Mouse (Mus musculus): Measurements from ENCODE around the gene Mttp. TPM values are rescaled to one million over a fixed set of nuclear protein-coding genes. Genes with fewer than 3 reads are reported as not detected.

Gene Mttp
- total RNA-seq (2012; rRNA removed) = 2.5 and 2.7 TPM in 2 replicates
- 1 to 10 TPM in 1 of 2 experiments, not detected in 1; 4.4 TPM for polyA plus RNA-seq (2012; ENCODE audit: insufficient read depth in 1 of 2, insufficient read length in 2 of 2, low read depth in 1 of 2, low replicate concordance in 2 of 2, missing spikeins in 1 of 2)

DNA sequence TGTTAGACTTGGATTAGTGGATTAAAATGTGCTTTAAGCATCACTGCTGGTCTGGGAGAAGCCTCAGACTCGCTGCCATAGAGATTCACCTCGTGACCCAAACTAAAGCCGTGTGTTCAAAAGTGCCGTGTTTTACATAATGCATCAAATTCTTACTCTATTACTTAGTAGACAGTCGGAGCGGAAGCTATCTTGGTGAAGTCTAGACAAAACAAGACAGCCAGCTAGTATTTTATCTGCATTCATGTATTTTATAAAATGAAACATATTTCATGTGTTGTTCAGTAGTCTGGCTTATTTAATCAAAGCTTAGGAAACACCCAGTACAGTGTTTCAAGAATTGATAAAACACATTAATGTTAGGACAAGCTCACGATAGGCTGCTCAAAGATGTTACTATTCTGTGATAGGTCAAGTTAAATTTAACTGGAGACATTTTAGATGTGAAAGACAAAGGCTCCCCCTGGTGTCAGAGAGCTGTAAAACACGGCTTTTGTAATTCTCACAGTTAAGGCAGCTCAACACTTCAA is at the start of gene Mttp:
TSS of gene Mttp (minus strand) at position 327 of the 530 bp plus-strand sequence.
- Histone ChIP-seq H3K27me3 (ENCODE audit: control insufficient read depth in 1 of 2, insufficient read depth in 2 of 2, low read length in 2 of 2) (no peaks in the 10 kb centered on the region), H3K36me3 (ENCODE audit: control insufficient read depth in 1 of 2, insufficient read depth in 2 of 2, low read length in 2 of 2) (peaks cover 3 to 8% of the 10 kb centered on the region in 2 experiments), H3K4me3 (ENCODE audit: control insufficient read depth in 1 of 2, insufficient read depth in 1 of 2, low read depth in 2 of 2, low read length in 2 of 2) (peak within 1 kb of the TSS; percentile 81 to 89), H3K79me2 (ENCODE audit: control insufficient read depth, insufficient read depth, low read length, poor library complexity) (peaks cover 8% of the 10 kb centered on the region; the same call in 1 of the 2 replicates), H3K9me3 (replicated peaks; ENCODE audit: insufficient read depth, low read length) (no peaks in the 10 kb centered on the region), H3K4me1 (ENCODE audit: control insufficient read depth in 1 of 2, insufficient read depth in 2 of 2, low read length in 2 of 2) (no peaks in the 10 kb centered on the region), H3K9ac (ENCODE audit: control insufficient read depth, low read depth, low read length, poor library complexity, severe bottlenecking) (peak within 1 kb of the TSS; percentile 98), H3K27ac (ENCODE audit: control insufficient read depth, low read depth, low read length) (peak within 1 kb of the TSS; percentile 98)
- peak; percentile 93 for DNase-seq (ENCODE audit: low read depth, low spot score)
- TF ChIP-seq RAD21 (IDR thresholded peaks at IDR 0.05; ENCODE audit: low read depth, low read length) (peak; percentile 98), CHD1 (IDR thresholded peaks at IDR 0.05; ENCODE audit: low read depth, low read length) (no peak), ZC3H11A (IDR thresholded peaks at IDR 0.05; ENCODE audit: low read depth, low read length) (peak; percentile 97), JUND (IDR thresholded peaks at IDR 0.05; ENCODE audit: low read depth, low read length) (peak; percentile 54; the same call in 1 of the 2 replicates), POLR2AphosphoS2 (IDR thresholded peaks at IDR 0.05; ENCODE audit: low read length) (peak; percentile 69; the same call in 1 of the 2 replicates), ZNF384 (IDR thresholded peaks at IDR 0.05; ENCODE audit: low read depth, low read length) (no peak), MYB (IDR thresholded peaks at IDR 0.05; ENCODE audit: low read depth, low read length) (no peak), USF2 (IDR thresholded peaks at IDR 0.05; ENCODE audit: borderline replicate concordance in 1 of 2, insufficient read depth in 1 of 2, low read depth in 1 of 2, low read length in 2 of 2) (no peak), CHD2 (IDR thresholded peaks at IDR 0.05; ENCODE audit: low read length) (no peak), ETS1 (IDR thresholded peaks at IDR 0.05; ENCODE audit: low read depth, low read length) (peak; percentile 67; the same call in 1 of the 2 replicates), UBTF (IDR thresholded peaks at IDR 0.05; ENCODE audit: borderline replicate concordance, insufficient read depth, low read depth, low read length) (no peak), E2F4 (IDR thresholded peaks at IDR 0.05; ENCODE audit: borderline replicate concordance, low read depth, low read length) (no peak), BHLHE40 (IDR thresholded peaks at IDR 0.05; ENCODE audit: borderline replicate concordance, low read depth, low read length) (peak; percentile 65; the same call in 1 of the 2 replicates), TBP (IDR thresholded peaks at IDR 0.05; ENCODE audit: low read depth, low read length) (peak; percentile 81), MYC (IDR thresholded peaks at IDR 0.05; ENCODE audit: low read depth, low read length) (peak; percentile 79; the same call in 1 of the 2 replicates), NRF1 (IDR thresholded peaks at IDR 0.05; ENCODE audit: insufficient read depth, low read depth, low read length, poor library complexity, severe bottlenecking) (no peak), NELFE (IDR thresholded peaks at IDR 0.05; ENCODE audit: low read depth, low read length) (peak; percentile 53), POLR2AphosphoS5 (IDR thresholded peaks at IDR 0.05; ENCODE audit: borderline replicate concordance, low read depth, low read length) (no peak; the same call in 1 of the 2 replicates), MAZ (IDR thresholded peaks at IDR 0.05; ENCODE audit: low read depth, low read length) (no peak), KAT2A (conservative IDR thresholded peaks at IDR 0.05; ENCODE audit: low read depth, low read length) (peak; percentile 53), CTCF (IDR thresholded peaks at IDR 0.05 in 2 of 3, conservative IDR thresholded peaks at IDR 0.05 in 1 of 3; ENCODE audit: control insufficient read depth in 1 of 3, insufficient read depth in 1 of 3, low read depth in 2 of 3, low read length in 3 of 3, poor library complexity in 1 of 3, severe bottlenecking in 1 of 3) (peak; percentile 35 to 95 (median 44); a peak in 4 of 6 replicates), MAX (IDR thresholded peaks at IDR 0.05; ENCODE audit: low read length) (0 out of 2 replicates have a peak, but pooled peaks have one; percentile 32), ZMIZ1 (IDR thresholded peaks at IDR 0.05; ENCODE audit: low read depth, low read length) (no peak), TCF12 (IDR thresholded peaks at IDR 0.05; ENCODE audit: low read depth, low read length) (peak; percentile 51; the same call in 1 of the 2 replicates), EP300 (IDR thresholded peaks at IDR 0.05; ENCODE audit: low read depth in 1 of 2, low read length in 2 of 2) (peak; percentile 40 to 61), GABPA (IDR thresholded peaks at IDR 0.05; ENCODE audit: low read depth, low read length) (no peak), ZKSCAN1 (IDR thresholded peaks at IDR 0.05; ENCODE audit: low read depth, low read length) (no peak), POLR2A (IDR thresholded peaks at IDR 0.05; ENCODE audit: control insufficient read depth in 1 of 2, insufficient read depth in 1 of 2, low read depth in 1 of 2, low read length in 2 of 2, poor library complexity in 1 of 2) (peak in 1 of 2 experiments; percentile 59; a peak in 2 of 4 replicates), HCFC1 (IDR thresholded peaks at IDR 0.05; ENCODE audit: low read depth, low read length) (peak; percentile 57; the same call in 1 of the 2 replicates), TAL1 (IDR thresholded peaks at IDR 0.05; ENCODE audit: low read length) (no peak), RCOR1 (IDR thresholded peaks at IDR 0.05; ENCODE audit: low read depth, low read length) (peak; percentile 85), MXI1 (IDR thresholded peaks at IDR 0.05; ENCODE audit: low read depth, low read length) (peak; percentile 66), SMC3 (IDR thresholded peaks at IDR 0.05; ENCODE audit: low read depth, low read length) (peak; percentile 95), USF1 (IDR thresholded peaks at IDR 0.05; ENCODE audit: low read depth, low read length) (peak; percentile 77), SIN3A (IDR thresholded peaks at IDR 0.05; ENCODE audit: low read length) (peak; percentile 78), MAFK (IDR thresholded peaks at IDR 0.05; ENCODE audit: borderline replicate concordance, low read depth, low read length) (no peak)

Data from MEL (cell line).